Mouse (Mus musculus): ENCODE results near the gene Skiv2l. TPM values are rescaled to one million over a fixed set of nuclear protein-coding genes. Genes with fewer than 3 reads are reported as not detected.

The Skiv2l gene
- polyA plus RNA-seq, 1 experiment = 15.1 TPM

DNA sequence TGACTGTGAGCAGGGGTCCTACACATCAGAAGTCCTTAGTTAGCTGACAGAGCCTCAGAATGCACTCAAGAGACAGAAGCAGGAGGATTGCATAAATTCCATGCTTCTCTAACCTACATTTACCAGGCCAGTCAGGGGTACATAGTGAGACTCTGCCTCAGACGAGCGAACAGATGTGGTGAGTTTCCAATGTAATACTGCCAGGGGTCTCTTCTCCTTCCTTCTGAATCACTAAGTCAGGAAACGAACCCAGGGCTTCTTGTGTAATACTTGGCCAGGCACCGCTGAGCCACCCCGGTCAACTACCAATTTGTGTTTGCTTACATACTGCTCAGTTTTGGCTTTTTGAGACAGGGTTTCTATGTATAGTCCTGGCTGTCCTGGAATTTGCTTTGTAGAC, 37.9 kb upstream of the Skiv2l start:
- Histone ChIP-seq H3K4me1 (ENCODE audit: control insufficient read depth, insufficient read depth, insufficient read length, low read length) (no peaks in the 10 kb centered on the region), H3K27ac (replicated peaks; ENCODE audit: low read depth, low read length) (no peak overlapping the region), H3K4me3 (ENCODE audit: insufficient read depth, low read depth, low read length) (no peak overlapping the region)

DNA sequence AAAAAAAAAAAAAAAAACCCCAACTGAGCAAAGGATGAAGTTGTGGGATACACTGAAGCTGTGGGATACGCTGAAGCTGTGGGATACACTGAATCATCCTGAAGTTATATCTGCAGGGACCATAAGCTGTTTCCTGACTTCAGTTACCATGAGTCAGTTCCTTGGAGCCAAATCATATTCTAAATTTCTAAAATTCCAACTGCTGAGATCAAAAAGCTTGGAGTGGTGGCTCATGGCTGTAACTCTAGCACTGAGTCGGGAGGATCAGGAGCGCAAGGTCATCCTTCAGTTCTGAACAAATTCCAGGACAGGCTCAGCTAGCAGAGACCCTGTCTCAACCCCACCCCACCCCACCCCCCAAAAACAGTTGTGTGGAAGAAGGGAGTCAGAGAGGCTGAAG, 35.6 kb upstream of the Skiv2l start:
- Histone ChIP-seq H3K4me3 (ENCODE audit: insufficient read depth, low read depth, low read length) (no peak overlapping the region), H3K27ac (replicated peaks; ENCODE audit: low read depth, low read length) (no peak overlapping the region), H3K4me1 (ENCODE audit: control insufficient read depth, insufficient read depth, insufficient read length, low read length) (no peaks in the 10 kb centered on the region)

GRCm38 (mm10) chr17:34884704-34885103, 34.7 kb upstream of the Skiv2l start:
- H3K4me3 ChIP-seq (ENCODE audit: insufficient read depth, low read depth, low read length) = no peak overlapping the region
- 0 out of 2 replicates have a peak, but pooled peaks cover 2% of the 10 kb centered on the region for H3K4me1 ChIP-seq (ENCODE audit: control insufficient read depth, insufficient read depth, insufficient read length, low read length)
- no peak overlapping the region for H3K27ac ChIP-seq (replicated peaks; ENCODE audit: low read depth, low read length)

DNA sequence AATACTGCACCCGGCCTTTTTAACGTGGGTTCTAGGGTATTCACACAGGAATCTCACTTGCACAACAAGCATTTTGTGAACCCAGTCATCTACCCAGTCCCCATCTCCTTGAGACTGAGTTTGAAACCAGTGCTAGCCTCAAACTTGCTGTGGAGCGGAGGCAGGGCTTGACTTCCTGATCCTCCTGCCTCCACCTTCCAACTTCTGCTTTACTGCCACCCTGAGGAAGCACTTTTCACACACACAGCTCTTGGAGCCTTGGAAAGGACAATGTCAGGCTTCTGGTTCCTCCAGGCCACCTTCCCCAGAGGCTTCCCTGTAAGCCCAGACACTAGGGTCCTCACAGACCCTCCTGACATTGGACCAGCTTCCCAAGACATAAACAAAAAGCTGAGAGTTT, 33.3 kb upstream of the Skiv2l start:
- Histone ChIP-seq H3K4me3 (ENCODE audit: insufficient read depth, low read depth, low read length) (no peak overlapping the region), H3K27ac (replicated peaks; ENCODE audit: low read depth, low read length) (no peak overlapping the region), H3K4me1 (ENCODE audit: control insufficient read depth, insufficient read depth, insufficient read length, low read length) (0 out of 2 replicates have a peak, but pooled peaks cover 2% of the 10 kb centered on the region)

DNA sequence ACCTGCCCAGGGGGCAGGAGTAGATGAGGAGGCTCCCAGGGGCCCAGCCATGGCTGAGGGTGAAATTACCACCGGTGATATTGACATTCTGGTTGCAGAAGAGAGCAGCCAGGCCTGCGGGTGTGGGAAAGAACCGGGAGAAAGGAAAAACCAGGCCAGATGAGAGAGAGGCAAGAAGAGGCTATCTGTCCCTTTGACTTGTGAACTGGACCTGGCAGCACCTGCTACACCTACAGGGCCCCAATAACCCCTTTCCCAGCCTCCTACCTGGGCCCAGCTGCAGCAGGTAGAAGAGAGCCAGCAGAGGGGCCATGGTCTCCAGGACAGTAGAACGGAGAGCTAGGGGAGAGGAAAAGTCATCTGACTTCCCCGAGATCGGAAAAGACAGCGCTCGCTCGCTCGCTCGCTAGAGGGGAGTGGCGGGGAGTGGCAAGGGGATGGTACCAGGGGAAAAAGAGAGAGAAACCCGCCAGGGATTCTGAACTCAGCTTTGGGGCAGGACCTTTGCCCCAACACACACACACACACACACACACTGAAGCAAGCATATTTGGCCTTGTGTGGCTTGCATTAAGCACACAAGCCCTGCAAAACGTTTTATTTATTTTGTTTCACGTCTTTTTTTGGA, 31.8 kb upstream of the Skiv2l start, which contains the start of gene Gm20547:
Gene Gm20547 (minus strand): TSS at position 360 of the 628 bp plus-strand sequence.
- H3K4me3 ChIP-seq (ENCODE audit: insufficient read depth, low read depth, low read length) = peak within 1 kb of the TSS; percentile 26; the same call in 1 of the 2 replicates

GRCm38 (mm10) chr17:34881166-34881565, 31.2 kb upstream of the Skiv2l start:
- Histone ChIP-seq H3K27ac (replicated peaks; ENCODE audit: low read depth, low read length) (no peak overlapping the region), H3K4me3 (ENCODE audit: insufficient read depth, low read depth, low read length) (no peak overlapping the region), H3K4me1 (ENCODE audit: control insufficient read depth, insufficient read depth, insufficient read length, low read length) (0 out of 2 replicates have a peak, but pooled peaks cover 2% of the 10 kb centered on the region)

More for the DNA sequence above, 31.8 kb upstream of the Skiv2l start, which contains the start of gene Gm20547:
- Histone ChIP-seq H3K4me1 (ENCODE audit: control insufficient read depth, insufficient read depth, insufficient read length, low read length) (0 out of 2 replicates have a peak, but pooled peaks cover 2% of the 10 kb centered on the region), H3K27ac (replicated peaks; ENCODE audit: low read depth, low read length) (no peak within 1 kb of the TSS)

DNA sequence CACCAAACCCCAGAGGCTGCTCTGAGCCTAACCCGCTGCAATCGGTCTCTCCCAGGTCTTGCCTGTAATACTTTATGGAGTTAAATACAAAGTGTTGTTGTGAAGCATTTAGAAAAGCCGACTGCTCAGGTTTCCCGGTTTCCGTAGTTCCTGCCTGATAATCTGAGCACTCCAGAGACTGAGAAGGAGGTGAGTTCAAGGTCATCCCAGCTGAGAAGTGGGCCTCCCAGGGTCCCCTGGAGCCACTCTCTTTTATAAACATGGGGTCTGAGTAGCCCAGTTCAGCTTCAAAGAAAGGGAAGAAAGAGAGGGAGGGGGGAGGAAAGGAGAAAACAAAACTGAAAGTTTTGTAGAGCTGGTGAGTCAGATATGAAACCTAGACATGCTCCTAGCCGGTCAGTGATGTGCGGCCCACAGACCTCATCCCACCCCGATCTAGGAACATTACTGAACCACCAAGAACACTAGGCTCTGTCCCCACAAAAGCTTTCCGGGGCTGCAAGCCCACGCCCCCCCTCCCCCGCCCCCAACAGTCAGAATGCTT, 29.4 kb upstream of the Skiv2l start, which contains the start of gene Zbtb12:
Gene Zbtb12 (plus strand): TSS at position 148 of the 544 bp plus-strand sequence.
- Histone ChIP-seq H3K27ac (replicated peaks; ENCODE audit: low read depth, low read length) (no peak within 1 kb of the TSS), H3K4me3 (ENCODE audit: insufficient read depth, low read depth, low read length) (peak within 1 kb of the TSS; percentile 28; the same call in 1 of the 2 replicates), H3K4me1 (ENCODE audit: control insufficient read depth, insufficient read depth, insufficient read length, low read length) (0 out of 2 replicates have a peak, but pooled peaks cover 2% of the 10 kb centered on the region)

DNA sequence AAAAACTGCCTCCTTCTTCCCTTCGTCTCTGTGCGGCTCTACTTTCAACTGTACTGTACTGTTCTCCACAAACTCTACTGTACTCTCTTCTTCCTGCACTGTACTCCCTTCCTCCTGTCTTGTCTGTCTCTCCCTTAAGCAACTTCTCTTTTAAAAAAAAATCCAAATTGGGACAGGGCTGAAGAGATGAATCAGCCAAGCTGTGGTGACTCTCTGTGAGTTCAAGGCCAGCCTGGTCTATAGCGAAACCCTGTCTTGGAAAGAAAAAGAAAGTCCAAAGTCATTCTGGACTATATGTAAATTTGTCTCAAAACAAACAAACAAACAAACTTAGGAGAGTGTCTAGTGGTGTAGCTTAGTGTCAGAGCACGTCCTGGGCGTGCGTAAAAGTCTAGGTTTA, 24.3 kb upstream of the Skiv2l start:
- H3K4me1 ChIP-seq (ENCODE audit: control insufficient read depth, insufficient read depth, insufficient read length, low read length) = no peaks in the 10 kb centered on the region
- no peak overlapping the region for H3K4me3 ChIP-seq (ENCODE audit: insufficient read depth, low read depth, low read length)
- no peak overlapping the region for H3K27ac ChIP-seq (replicated peaks; ENCODE audit: low read depth, low read length)

DNA sequence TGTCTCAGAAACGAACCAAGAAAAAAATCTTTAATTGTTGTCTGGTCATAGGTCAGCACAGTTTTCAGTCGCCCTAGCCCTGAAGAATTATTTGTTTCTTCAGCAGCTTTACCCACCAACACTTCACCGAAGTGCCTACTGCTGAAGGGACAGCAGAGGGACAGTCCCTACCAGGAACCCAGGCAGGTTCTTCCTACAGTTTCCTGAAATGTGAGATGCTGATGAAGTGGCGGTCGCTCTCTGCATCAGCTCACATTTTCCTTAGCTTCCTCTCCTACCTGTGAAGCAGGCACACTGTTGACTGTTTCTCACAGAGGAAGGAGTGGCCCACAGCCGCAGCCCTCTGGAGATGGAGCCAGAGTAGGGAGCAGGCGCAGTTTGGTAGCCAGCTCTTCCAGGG, 16.0 kb upstream of the Skiv2l start:
- no peaks in the 10 kb centered on the region for H3K4me1 ChIP-seq (ENCODE audit: control insufficient read depth, insufficient read depth, insufficient read length, low read length)
- H3K4me3 ChIP-seq (ENCODE audit: insufficient read depth, low read depth, low read length) = no peak overlapping the region
- no peak overlapping the region for H3K27ac ChIP-seq (replicated peaks; ENCODE audit: low read depth, low read length)

GRCm38 (mm10) chr17:34862416-34863081, 12.5 kb upstream of the Skiv2l start, which contains the start of gene Cfb:
TSS of gene Cfb (minus strand) at chr17:34862518.
- no peak within 1 kb of the TSS for H3K4me3 ChIP-seq (ENCODE audit: insufficient read depth, low read depth, low read length)
- H3K4me1 ChIP-seq (ENCODE audit: control insufficient read depth, insufficient read depth, insufficient read length, low read length) = no peaks in the 10 kb centered on the region
- peak within 1 kb of the TSS; percentile 49; the same call in 1 of the 2 replicates for H3K27ac ChIP-seq (replicated peaks; ENCODE audit: low read depth, low read length)

DNA sequence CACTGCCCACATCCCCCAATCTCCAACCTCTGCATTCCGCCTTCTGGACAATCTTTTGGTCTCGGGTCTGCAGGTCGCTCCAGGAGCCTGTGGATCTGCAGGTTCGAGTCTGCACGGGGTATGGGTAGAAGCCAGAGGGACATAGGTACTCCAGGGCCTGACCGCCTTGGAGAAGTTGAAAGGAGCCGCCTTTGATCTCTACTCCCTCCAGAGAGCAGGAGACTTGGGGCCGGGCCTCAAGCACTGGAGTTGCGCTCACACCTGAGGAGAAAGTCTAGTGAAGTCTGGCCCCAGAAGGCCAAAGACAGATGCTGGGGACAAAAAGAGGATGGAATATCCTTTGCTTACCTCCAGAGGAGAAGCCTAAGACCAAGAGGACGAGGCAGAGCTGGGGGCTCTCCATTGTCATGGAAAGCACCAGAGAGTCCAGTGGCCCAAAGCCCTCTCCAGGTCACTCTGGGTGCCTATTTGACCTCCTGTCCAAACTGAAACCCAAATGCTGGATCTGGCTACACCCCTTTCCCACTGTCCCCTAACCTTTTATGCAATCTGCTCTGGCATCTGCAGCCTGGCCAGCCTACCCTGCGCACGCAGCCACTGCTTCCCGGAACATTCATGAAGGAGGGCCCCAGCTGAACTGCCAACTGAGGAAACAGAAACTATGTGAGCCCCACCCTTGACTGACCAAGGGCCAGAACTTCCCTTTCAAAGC, 11.8 kb upstream of the Skiv2l start:
- Histone ChIP-seq H3K4me1 (ENCODE audit: control insufficient read depth, insufficient read depth, insufficient read length, low read length) (no peaks in the 10 kb centered on the region), H3K4me3 (ENCODE audit: insufficient read depth, low read depth, low read length) (no peak overlapping the region), H3K27ac (replicated peaks; ENCODE audit: low read depth, low read length) (peak overlapping the region; percentile 49; the same call in 1 of the 2 replicates)

GRCm38 (mm10) chr17:34860514-34860913, 10.5 kb upstream of the Skiv2l start:
- Histone ChIP-seq H3K4me1 (ENCODE audit: control insufficient read depth, insufficient read depth, insufficient read length, low read length) (no peaks in the 10 kb centered on the region), H3K27ac (replicated peaks; ENCODE audit: low read depth, low read length) (no peak overlapping the region), H3K4me3 (ENCODE audit: insufficient read depth, low read depth, low read length) (no peak overlapping the region)

DNA sequence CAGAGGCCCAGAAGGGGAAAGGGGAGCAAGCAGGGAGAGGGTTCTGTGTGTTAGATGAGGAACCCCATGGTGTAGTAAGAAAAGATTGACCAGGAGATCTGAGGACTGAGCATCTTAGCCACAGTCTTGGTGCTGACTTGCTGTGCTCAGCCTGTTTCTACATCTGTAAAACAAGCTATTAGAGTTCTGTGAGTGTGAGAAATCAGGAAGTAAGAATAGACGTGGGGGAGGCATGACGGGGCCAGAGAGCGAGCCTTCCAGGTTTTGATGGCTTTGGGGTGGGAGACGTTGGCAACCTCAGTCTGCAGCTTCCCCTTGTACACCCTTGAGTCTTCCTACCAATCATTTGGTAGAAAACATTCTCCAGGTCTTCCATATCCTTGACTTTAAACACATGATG, 8.7 kb upstream of the Skiv2l start:
- Histone ChIP-seq H3K4me3 (ENCODE audit: insufficient read depth, low read depth, low read length) (no peak overlapping the region), H3K27ac (replicated peaks; ENCODE audit: low read depth, low read length) (no peak overlapping the region), H3K4me1 (ENCODE audit: control insufficient read depth, insufficient read depth, insufficient read length, low read length) (no peaks in the 10 kb centered on the region)

- Histone ChIP-seq H3K4me3 (ENCODE audit: insufficient read depth, low read depth, low read length) (no peak overlapping the region), H3K27ac (replicated peaks; ENCODE audit: low read depth, low read length) (no peak overlapping the region), H3K4me1 (ENCODE audit: control insufficient read depth, insufficient read depth, insufficient read length, low read length) (peaks cover 3% of the 10 kb centered on the region; the same call in 1 of the 2 replicates)
Observed at GRCm38 (mm10) chr17:34855825-34856224, 5.8 kb upstream of the Skiv2l start.

- Histone ChIP-seq H3K27ac (replicated peaks; ENCODE audit: low read depth, low read length) (no peak overlapping the region), H3K4me3 (ENCODE audit: insufficient read depth, low read depth, low read length) (no peak overlapping the region), H3K4me1 (ENCODE audit: control insufficient read depth, insufficient read depth, insufficient read length, low read length) (peaks cover 3% of the 10 kb centered on the region; the same call in 1 of the 2 replicates)
Observed at GRCm38 (mm10) chr17:34854761-34855160, 4.8 kb upstream of the Skiv2l start.
